Mouse (Mus musculus) neutrophil, adult 5-6 weeks (primary cell): ENCODE results near the gene E2f4. TPM values are rescaled to one million over a fixed set of nuclear protein-coding genes. Genes with fewer than 3 reads are reported as not detected.
A peak's percentile ranks its signal among the peaks of the same experiment; 100 is the strongest.

ENCODE experiments used
- ATAC-seq: fragments of 151-379, 151-347 bp; 2 replicates; pipeline ENCODE4 v1.8.0; 2017; ENCODE audit warnings: mild to moderate bottlenecking, moderate TSS enrichment; ENCODE audit not compliant: insufficient number of reproducible peaks, poor library complexity, low FRiP score, severe bottlenecking; ENCODE audit errors: extremely low read depth
- total RNA-seq: library from RNA; stranded (forward); fragments of 200-1000 nt; gene quantifications from 2 replicates; pipeline ENCODE4 v1.2.3, GENCODE M21; 2017

The E2f4 gene
- total RNA-seq, 1 experiment from 2014 or later, result 47.1 TPM

DNA sequence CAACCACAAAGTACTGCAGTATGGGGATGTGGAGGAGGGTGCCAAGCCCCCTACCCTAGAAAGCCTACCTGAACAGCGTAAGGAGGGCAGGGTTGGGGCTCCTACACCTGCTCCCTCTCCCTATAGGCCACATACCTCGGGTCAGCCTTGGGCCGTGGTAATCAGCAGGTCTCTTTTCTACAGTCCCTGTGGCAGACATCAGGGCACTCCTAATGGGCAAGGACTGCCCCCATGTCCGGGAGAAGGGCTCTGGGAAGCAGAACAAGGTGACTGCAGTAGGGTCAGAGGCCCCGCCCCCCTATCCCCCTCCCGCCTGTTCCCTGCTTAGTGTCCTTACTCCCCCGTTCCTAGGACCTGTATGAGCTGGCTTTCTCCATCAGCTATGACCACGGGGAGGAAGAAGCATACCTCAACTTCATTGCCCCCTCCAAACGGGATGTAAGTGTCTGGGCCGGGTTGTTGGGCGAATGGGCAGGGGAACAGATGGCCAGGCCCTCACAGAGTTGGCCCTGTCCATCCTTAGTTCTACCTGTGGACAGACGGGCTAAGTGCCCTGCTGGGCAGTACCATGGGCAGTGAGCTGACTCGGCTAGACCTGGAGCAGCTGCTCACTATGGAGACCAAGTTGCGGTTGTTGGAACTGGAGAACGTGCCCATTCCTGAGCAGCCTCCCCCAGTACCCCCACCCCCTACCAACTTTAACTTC, 11.8 kb downstream of the E2f4 start:
- no peak for ATAC-seq

DNA sequence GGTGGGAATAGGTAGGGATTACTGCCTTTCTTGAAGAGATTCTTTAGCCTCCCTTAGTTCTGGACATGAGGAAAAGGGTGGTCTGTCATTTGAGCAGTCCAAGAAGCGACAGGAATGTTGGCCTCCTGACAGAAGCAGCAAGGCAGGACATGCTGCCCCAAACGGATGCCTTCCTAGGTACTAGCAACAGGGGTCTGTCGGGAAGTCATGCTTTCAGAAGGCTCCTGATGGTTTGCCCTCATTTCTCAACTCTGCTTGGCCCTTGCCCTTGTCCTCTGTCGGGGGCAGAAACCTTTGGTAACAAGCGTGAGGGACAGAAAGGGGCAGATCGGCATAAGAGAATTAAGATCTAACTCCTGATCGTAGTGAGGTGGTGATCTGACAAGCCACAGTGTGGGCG, 12.7 kb downstream of the E2f4 start:
- no peak for ATAC-seq

DNA sequence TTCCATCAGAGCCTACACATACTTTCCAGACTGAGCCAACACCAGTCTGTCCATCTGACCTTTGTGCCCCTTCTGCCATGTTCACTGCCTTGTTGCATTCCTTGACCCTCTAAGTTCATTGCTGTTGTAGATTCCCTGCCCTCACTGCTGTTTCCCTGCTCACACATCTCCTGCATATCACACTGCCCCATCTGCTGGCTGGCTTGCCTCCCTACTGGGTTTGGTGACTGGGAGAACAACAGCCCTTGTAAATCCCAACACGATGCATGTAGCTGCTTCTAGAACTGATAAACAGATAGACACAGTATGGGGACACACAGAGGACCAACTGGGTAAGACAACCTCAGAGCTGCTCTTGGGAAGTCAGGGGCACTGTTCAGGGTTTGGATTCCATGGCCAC, 14.3 kb downstream of the E2f4 start:
- ATAC-seq, result no peak

DNA sequence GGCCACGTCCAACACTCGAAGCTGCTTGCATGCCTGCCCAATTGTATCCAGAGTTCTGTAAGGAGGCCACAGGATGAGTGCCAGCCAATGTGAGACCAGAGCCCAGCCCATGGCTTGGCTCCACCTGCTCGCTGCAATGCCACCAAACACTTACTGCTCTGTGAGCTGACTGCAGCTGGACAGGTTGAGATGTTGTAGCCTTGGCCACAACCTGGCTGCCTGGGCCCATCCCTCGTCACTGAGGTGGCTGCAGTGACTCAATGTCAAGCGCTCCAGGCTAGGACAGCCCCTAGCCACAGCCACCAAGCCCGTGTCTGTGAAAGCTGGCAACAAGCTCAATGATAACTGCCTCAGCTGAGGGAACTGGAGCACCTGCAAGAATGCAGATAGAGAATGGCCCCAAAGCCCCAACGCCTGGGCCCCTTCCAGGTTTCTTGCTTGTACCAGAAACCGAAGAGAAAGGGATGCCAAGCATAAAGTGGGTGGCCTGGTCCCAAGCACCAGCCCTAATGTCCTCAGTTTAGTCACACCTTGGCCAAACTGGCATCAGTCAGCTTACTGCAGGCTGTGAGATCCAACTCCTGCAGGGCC, 15.5 kb downstream of the E2f4 start:
- ATAC-seq, result no peak

DNA sequence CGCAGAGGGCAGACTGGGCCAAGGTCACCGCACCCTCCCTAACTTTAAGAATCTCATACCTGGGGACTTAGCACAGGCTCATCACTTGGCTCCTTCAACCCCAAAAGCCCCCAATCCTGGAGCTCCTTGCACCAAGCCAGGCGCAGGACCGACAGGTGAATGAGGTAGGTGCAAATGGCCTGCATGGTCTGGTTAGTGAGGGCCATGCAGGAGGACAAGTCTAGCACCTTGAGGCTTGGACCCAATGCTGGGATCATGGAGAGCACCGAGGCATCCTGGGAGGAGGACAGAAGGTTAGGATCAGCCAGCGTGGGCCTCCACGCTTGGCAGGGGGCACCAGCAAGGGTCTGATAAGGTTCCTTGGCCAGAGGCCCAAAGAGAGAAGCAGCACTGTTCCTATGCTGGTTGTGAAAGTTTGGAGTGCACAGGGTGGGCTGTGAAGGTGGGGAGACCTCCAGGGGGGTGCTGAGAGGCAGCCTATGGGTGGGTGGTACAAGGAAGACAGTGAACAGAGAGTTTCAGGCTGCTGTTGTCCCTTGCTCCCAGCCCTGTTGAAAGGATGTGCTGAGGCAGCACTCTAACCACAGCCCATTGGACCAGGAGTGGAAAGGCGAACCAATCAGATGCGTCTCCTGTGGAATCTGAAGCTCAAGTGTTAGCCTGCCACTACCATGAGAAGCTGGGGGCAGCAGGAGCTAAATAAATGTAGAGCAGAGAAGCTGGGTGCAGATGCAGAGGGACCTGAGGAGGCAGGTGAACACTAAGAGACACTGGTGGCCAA, 16.3 kb downstream of the E2f4 start:
- ATAC-seq, result no peak

DNA sequence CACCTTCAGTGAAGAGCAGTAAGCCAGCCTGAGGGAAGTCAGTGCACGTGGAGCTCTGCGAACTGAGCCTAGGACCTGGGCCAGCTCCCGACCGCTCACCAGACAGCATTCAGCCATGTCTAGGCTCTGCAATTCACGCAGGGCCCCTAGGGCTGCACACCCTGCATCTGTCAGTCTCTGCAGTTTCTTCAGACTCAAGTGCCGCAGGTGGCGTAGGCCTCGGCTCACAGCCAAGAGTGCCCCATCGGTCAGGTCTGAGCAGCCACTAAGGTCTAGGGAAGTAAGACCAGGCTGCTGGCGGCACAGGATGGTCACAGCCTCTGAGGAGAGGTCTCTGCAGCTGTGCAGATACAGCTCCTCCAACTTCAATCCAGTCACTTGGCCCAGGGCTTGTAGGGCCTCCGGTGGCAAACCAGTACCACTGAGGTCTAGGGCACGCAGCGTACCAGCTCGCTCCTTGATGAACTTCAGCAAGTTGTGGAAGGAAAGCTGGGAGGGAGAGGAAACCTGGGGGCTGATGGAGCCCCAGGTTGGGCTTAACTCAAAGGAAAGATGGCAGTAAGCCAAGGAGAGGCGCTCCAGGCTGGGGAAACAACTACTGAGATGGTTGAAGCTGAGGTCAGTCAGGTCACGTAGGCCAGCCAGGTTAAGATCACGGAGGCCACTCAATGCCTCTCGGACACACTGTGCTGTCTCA, 17.8 kb downstream of the E2f4 start:
- ATAC-seq, result no peak

DNA sequence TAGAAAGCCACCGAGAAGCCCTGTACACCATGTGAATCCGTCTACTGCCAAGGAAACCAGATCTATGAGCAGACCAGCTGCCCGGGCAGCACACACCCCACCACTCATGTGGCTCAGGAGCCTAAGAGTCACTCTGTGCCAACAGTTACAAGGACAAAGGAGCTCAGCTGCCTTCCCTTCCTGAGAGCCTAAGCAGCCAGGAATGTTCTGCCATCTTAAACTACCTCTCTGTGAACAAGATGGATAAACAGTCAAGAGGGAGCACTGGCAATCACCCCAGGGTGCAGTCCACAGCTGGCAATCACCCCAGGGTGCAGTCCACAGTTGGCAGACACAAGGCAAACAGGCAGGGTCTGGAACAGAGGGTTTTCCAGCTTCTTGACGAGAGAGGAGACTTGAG, 20.5 kb downstream of the E2f4 start:
- no peak for ATAC-seq

DNA sequence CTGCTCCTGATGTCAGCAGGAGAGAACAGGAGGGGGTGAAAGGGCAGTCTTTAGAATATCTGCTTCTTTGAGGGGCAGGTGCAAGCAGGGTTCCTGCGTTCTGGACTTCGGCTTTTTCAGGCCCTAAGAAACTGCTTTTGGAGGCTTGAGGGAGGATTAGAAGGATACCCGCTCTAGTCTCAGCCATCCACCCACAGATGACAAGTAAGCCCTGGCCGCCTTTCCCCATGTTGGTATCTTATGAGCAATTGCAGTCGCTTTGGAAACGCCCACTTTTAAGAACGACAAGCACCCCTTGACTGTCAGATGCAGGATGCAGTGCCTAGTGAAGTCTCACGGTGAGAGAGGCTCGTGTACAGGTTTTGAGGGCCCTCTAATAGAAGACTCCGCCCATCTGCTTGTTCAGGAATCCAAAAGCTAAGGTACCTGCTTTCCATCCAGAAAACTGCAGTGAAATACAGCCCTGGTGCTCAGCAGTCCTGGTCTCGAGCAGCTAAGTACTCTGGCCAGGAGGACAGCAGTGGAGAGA, 21.3 kb downstream of the E2f4 start:
- no peak for ATAC-seq

DNA sequence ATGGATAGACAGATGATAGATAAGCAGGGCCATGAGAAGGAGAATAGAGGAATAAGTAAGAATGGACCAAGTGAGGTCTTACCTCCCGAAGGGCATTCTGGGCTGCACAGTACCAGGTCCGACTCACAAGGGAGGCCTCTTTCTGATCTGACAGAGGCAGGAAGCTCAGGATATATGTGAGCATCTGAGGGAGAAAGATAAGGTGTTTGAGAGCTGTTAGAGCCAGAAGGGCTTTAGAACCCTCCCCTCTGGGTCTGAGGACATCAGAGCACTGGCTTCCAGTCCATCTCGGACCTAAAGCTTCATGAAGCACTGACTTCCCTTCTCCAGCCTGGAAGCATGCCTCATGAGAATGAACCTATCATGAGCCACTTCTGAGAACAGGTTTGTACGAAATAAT, 25.7 kb downstream of the E2f4 start:
- ATAC-seq, result no peak

DNA sequence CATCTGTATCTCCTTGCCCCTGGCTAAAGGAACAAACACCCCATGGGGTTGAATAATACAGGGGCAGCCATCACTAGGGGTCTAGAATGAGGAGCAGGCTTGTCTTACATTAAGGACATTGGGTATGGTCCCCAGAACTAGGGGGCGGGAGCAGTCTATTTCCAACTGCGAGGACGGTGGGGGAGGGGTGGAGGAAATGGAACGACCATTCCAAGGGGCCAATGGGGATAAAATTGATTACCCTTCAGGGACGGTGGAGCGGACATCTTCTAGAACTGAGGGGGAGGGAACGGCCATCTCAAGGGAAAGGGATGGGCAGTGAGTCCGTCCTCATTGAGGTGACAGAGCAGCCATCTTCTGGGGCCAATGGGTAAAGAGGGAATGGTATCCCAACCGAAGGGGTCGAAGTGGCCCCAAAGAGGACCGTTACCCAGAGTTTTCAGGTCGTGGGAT, 28.2 kb downstream of the E2f4 start:
- no peak for ATAC-seq

DNA sequence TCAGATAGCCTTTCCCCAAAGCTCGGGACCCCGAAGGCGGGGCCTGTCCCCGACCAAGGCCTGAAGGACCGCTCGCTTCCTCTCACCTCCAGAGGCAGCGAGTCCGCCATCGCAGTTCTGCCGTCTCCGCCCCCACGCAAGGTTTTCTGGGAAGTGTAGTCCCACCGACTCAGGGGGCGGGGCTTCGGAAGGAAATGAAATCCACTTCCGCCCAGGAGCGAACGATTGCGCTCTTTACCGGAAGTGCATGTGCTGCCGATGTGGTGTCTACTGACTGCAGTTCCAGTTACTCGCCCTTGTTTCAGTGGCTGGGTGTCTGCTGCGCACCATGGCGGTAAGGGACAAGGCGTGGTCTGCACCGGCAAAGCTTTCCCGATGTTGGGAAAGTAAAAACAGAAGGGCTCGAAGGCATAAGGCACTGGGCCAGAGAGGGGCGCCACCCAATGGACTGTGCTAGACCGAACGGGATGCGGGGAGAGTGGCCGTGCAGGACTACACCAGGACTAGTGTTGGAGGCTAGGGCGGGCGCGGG, 28.7 kb downstream of the E2f4 start, which contains the start of the genes Lrrc29 and Tmem208:
TSS of gene Lrrc29 (minus strand) at position 138 of the 532 bp plus-strand sequence.
TSS of gene Tmem208 (plus strand) at position 214 of the 532 bp plus-strand sequence.
- peak; percentile 95 for ATAC-seq

DNA sequence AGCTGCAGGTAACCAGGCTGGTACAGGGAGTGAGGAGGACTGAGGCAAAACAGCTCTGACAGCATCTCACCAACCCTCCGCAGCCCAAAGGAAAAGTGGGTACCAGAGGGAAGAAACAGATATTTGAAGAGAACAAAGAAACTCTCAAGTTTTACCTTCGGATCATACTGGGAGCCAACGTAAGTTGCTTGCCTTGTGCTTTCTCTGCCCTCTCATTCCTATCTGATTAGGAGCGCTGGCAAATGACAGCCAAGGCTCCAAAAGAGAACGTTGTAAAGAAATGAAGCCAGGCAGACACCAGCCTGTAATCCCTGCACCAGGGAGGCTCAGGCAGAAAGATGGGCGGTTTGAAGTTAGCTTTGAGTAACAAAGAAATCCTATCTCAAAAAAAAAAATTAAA, 29.5 kb downstream of the E2f4 start:
- ATAC-seq, result no peak

DNA sequence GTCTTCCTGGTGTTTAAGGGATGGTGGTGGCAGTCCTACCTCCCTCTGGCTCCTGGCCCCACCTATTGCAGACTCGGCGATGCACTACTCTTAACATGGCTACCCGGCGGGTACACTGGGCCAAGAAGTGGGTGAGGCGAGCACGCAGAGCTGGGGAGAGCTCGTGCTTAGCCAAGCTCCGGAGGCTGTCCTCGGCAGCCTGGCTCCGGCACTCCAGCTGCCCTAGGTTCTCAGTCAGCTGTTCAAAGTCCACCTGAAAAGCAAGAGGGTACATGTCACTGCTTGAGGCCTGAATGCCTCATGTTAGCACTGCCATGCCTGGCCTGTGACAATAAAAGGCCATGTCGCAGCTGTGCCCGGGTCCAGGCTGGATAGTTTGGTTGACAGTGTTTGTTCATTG, 32.9 kb downstream of the E2f4 start:
- no peak for ATAC-seq

DNA sequence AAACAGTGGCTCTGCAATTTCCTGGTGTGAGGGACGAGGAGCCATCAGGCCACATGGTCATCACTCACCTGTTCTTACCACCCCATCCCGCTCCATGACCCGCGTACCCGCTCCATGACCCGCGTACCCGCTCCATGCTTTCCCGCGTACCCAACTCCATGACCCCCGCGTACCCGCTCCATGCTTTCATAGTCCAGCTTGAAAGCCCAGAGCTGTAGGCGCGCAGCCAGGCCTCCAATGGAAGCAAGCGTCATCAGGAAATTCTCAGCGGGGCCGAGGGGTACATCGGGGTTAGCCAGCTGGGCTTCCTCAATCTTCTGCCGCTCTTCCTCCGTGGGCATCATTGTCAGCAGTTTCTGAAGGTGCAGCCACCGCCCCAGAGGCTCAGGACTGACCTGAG, 34.0 kb downstream of the E2f4 start:
- no peak for ATAC-seq

DNA sequence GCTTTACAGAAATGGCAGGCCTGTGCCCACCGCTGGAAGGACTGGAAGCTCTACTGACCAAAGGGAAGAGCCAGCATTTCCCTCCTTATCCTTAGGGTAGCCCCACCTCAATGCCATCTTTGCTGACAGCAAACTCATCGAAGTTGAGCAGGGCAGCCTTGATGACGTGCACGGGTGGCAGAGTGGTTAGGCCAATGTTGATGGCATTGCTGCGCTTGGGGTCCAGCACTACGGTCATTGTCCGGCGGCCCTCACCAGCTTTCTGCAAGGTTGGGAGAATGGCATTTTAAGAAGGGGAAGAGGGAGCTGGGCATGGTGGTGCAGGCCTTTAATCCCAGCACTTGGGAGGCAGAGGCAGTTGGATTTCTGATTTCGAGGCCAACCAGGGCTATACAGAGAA, 34.5 kb downstream of the E2f4 start:
- ATAC-seq, result no peak

DNA sequence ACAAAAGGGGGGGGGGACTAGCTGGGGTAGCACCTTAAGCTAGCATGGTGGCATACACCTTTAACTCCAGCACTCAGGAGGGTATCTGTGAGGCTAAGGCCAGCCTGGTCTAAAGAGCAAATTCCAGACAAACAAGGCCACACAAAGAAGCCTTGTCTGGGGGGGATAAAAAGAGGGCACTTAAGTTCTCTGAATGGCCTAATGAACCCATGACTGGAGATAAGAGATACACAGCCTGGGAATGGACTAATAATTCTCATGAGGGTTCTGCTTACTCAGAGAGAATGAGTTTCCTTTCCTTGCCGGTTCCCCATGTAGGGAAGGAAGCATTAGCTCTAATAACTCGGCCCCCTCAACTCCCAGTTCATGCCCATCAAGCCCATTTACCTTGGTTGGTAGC, 35.1 kb downstream of the E2f4 start:
- ATAC-seq, result no peak

DNA sequence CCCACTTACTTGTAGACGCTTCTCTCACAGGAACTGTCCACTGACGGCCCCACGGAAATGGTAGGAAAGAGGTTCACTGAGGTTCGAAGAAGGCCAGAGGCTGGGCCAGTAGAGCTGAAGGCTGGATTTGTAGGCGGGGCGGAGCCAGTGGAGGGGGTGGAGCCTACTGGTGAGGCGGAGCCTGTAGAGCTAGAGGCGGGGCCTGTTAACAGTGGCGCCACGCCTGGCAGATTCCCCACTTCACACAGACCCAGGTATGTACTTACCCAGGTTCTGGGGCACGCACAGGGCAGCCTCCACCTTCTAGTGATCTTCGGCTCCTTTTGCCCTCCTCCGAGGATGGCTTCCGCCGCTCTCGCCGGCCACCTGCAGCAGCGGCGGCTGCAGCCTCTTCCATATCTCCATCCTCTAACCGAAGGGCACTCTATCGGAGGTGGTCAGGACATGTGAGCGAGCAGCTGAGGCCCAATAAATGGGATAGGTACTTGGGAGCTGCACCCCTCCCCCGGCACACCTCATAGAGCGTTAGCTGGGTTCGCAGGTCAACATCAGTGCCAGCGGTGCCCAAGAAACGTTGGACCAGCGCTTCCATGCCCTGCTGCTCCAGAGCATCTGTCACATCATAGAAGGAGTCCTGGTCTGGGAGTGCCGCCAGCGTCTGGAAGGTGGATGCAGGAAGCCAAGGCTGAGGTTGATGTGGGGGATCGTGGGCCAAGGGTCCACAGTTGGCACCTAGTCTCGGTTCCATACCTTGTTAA, 39.1 kb downstream of the E2f4 start:
- ATAC-seq, result no peak

DNA sequence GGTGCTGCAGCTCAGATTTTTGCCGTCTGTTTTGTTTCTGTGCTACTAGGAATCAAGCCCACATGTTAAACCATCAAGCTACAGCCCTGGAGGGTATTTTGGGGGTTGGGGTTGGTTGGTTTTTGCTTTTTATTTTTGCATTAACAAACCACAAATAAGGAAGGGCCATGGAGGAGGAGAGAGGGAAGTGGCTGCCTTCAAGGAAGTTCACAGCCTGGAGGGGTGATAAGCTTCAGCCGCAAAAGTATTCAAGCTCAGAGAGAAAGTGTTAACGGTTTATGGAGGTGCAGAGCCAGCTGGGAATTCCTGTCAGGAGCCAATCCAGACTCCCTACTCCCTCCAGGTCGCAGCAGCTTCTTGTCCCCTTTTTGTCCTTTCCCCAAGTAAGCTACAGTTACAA, 41.5 kb downstream of the E2f4 start:
- no peak for ATAC-seq
